Mouse (Mus musculus) bone marrow macrophage, adult 2 months (primary cell): ENCODE results near the gene Fam32a.

Experiments
- CTCF ChIP-seq: IDR thresholded peaks from 2 replicates; pipeline ENCODE4 v1.5.1; 2012; ENCODE audit warnings: low read depth, mild to moderate bottlenecking, low read length, moderate library complexity
- POLR2A ChIP-seq: IDR thresholded peaks from 2 replicates; pipeline ENCODE4 v1.6.1; 2012; ENCODE audit warnings: mild to moderate bottlenecking, low read depth, low read length, borderline replicate concordance

DNA sequence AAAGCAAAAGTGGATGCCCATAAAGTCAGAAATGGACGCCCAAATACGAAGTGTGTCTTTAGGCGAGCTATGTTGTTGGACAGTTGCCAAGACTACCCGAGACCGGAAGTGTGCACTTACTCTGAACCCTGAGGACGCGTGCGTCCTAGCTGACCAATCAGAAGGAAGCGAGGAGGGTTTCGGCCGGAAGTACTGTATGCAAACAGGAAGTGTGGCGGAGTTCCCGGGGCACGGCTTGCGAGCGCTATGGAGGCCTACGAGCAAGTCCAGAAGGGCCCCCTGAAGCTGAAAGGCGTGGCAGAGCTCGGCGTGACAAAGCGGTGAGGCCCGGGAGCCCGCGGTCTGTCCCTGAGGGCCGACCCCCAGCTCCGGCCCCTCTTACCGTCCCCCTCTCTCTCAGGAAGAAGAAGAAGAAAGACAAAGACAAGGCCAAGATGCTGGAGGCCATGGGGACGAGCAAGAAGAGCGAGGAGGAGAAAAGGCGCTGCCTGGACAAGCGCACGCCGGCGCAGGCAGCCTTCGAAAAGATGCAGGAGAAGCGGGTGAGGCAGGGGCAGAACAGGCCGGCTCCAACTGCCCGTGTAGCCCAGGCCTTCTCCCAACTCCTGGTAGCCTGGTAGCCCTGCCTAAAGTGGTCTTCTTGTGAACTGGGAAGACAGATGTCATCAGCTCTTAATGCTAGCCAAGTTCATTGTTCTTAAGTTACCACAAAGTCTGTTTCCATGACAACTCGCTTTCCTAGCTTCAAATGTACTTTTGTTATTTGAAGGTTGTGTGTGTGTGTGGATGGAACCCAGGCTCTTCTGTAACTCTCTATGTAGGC, at the start of gene Fam32a:
- TF ChIP-seq POLR2A (no peak), CTCF (0 out of 2 replicates have a peak, but pooled peaks have one; percentile 18)
